Mouse (Mus musculus) hindbrain, embryonic 15.5 days (tissue): Measurements from ENCODE around the gene Clec4a1. TPM values are rescaled to one million over a fixed set of nuclear protein-coding genes. Genes with fewer than 3 reads are reported as not detected.

Experiments used
- ATAC-seq: fragments of 200-750 bp; cut with Nextera tagmentation; 2 replicates; pipeline ENCODE4 v1.8.0; 2017; ENCODE audit warnings: low read depth, moderate number of reproducible peaks, moderate TSS enrichment; ENCODE audit not compliant: low FRiP score
- H3K27ac ChIP-seq: fragments of 300-500 bp; sonication (generic); replicated peaks from 2 replicates; pipeline ENCODE4 v1.5.1; 2015; ENCODE audit warnings: mild to moderate bottlenecking, inconsistent platforms
- H3K27me3 ChIP-seq: fragments of 300-500 bp; sonication (generic); 2 replicates; pipeline ENCODE4 v1.6.1; 2015; ENCODE audit warnings: control low read depth, inconsistent platforms
- H3K36me3 ChIP-seq: fragments of 300-500 bp; sonication (generic); 2 replicates; pipeline ENCODE4 v1.6.1; 2015; ENCODE audit warnings: control low read depth, inconsistent platforms
- H3K4me1 ChIP-seq: fragments of 300-500 bp; sonication (generic); replicated peaks from 2 replicates; pipeline ENCODE4 v1.6.1; 2015; ENCODE audit warnings: control low read depth, inconsistent platforms
- H3K4me2 ChIP-seq: fragments of 300-500 bp; sonication (generic); 2 replicates; pipeline ENCODE4 v1.6.1; 2015; ENCODE audit warnings: moderate library complexity, mild to moderate bottlenecking, inconsistent platforms
- H3K4me3 ChIP-seq: fragments of 300-500 bp; sonication (generic); 2 replicates; pipeline ENCODE4 v1.5.1; 2015; ENCODE audit warnings: mild to moderate bottlenecking, inconsistent platforms
- H3K9ac ChIP-seq: fragments of 300-500 bp; sonication (generic); 2 replicates; pipeline ENCODE4 v1.6.1; 2015; ENCODE audit warnings: inconsistent platforms
- H3K9me3 ChIP-seq: fragments of 300-500 bp; sonication (generic); 2 replicates; pipeline ENCODE4 v1.6.1; 2016; ENCODE audit warnings: control low read depth, inconsistent platforms
- WGBS: fragments of 180-500 bp; shearing (Covaris S2); methylation state at CpG from one replicate; pipeline ENCODE4 v1.1.7; 2015; 5-methylcytosine and 5-hydroxymethylcytosine counted together
- polyA plus RNA-seq: library from polyadenylated mRNA; unstranded; fragments of >200 nt; fragmentation: Nextera tagmentation; extraction: Ambion mirVana; gene quantifications from 2 replicates; pipeline ENCODE4 v1.2.1, GENCODE M21; 2015

Clec4a1 gene
- polyA plus RNA-seq, 1 experiment from 2014 or later: 2.0 TPM

DNA sequence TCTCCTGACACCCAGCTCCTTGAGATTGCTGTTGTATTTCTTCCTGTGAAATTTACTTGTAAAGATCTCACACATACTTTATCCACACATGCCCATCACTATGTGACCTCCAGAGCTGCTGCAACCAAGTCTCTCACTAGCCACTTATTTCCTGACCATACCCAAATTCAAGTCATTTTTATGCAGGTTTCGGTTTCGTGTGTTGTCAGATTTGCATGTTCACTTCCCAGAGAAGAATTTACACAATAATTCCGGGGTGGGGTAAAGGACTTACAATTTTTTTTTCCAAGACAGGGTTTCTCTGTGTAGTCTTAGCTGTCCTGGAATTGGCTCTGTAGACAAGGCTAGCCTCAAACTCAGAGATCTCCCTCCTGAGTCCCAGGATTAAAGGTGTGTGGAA lies 13.2 kb downstream of the Clec4a1 start:
- 88% methylated on average over 3 of the region's 3 CpGs for WGBS
- no peaks in the 10 kb centered on the region for H3K36me3 ChIP-seq
- H3K27ac ChIP-seq: no peak overlapping the region
- H3K4me2 ChIP-seq: no peak overlapping the region
- no peaks in the 10 kb centered on the region for H3K9me3 ChIP-seq
- no peak for ATAC-seq
- no peaks in the 10 kb centered on the region for H3K27me3 ChIP-seq
- H3K4me1 ChIP-seq: no peaks in the 10 kb centered on the region
- no peak overlapping the region for H3K9ac ChIP-seq
- no peak overlapping the region for H3K4me3 ChIP-seq

DNA sequence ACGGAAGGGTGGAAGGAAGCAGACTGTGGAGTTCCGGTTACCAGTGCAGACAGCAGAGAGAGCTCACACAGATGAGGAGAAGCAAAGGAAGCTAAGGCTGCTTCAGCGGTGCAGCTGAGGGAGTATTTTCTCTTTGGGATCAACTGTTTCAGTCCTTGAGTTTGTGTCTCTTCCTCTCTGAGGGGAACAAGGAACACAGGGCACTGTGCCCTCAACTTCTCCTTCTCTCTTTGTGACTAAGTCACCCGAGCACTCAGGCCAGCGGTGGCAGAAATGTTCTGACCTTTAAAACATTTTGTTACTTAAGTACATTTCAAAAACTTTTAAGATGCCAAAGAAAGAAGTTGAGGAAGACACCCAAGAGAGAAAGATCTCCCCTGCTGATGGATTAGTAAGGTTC lies 18.0 kb downstream of the Clec4a1 start:
- Histone ChIP-seq H3K36me3 (no peaks in the 10 kb centered on the region), H3K27me3 (no peaks in the 10 kb centered on the region), H3K9me3 (no peaks in the 10 kb centered on the region), H3K4me1 (no peaks in the 10 kb centered on the region), H3K9ac (no peak overlapping the region), H3K4me2 (no peak overlapping the region), H3K4me3 (no peak overlapping the region), H3K27ac (no peak overlapping the region)
- WGBS: 86% methylated on average over 5 of the region's 5 CpGs
- ATAC-seq: no peak

DNA sequence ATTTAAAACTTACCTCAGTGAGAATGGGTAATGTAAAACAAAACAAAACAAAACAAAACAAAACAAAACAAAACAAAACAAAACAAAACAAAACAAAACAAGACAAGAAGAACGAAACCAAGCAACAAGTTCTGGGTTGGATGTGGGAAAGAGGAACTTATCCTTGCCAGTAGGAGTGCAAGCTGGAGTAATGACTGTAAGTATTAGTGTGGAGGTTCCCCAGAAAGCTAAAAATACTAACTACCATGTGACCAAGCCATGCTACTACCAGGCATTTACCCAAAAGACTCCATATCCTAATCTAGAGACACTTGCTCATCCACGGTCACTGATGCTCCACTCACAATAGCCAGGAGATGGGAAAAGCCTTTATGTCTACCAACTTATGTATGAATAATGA lies 25.1 kb downstream of the Clec4a1 start:
- H3K4me3 ChIP-seq: no peak overlapping the region
- no peaks in the 10 kb centered on the region for H3K27me3 ChIP-seq
- H3K27ac ChIP-seq: no peak overlapping the region
- H3K36me3 ChIP-seq: no peaks in the 10 kb centered on the region
- no peak for ATAC-seq
- H3K9me3 ChIP-seq: no peaks in the 10 kb centered on the region
- WGBS: 89% methylated on average over 2 of the region's 2 CpGs
- no peak overlapping the region for H3K4me2 ChIP-seq
- H3K9ac ChIP-seq: no peak overlapping the region
- H3K4me1 ChIP-seq: no peaks in the 10 kb centered on the region

DNA sequence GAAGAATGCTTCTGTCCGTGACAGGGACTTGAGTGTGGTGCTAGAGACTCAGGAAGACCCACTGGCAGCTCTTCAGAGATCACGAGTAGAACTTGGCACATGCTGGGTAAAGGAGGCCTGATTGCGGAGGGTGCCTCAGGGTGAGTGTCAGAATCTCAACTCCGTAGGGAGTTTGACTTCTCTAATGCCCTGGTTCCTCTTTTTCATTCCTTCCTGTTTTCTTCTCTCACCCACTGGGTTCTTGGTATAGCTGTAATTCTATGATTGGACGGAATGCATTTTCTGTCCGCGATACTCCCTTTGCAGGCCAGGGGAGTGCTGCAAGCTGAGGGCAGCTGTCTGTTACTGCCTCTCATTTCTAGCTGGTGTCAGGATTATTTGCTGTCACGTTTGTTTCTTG lies 30.8 kb downstream of the Clec4a1 start, which contains the start of gene Clec4a3:
Clec4a3 (plus strand) TSS at position 115 of the 400 bp plus-strand sequence.
- H3K4me2 ChIP-seq: no peak within 1 kb of the TSS
- no peak for ATAC-seq
- H3K27me3 ChIP-seq: no peaks in the 10 kb centered on the region
- no peaks in the 10 kb centered on the region for H3K4me1 ChIP-seq
- no peak within 1 kb of the TSS for H3K27ac ChIP-seq
- no peak within 1 kb of the TSS for H3K4me3 ChIP-seq
- 88% methylated on average over 8 of the region's 8 CpGs for WGBS
- H3K36me3 ChIP-seq: no peaks in the 10 kb centered on the region
- no peak within 1 kb of the TSS for H3K9ac ChIP-seq
- no peaks in the 10 kb centered on the region for H3K9me3 ChIP-seq

DNA sequence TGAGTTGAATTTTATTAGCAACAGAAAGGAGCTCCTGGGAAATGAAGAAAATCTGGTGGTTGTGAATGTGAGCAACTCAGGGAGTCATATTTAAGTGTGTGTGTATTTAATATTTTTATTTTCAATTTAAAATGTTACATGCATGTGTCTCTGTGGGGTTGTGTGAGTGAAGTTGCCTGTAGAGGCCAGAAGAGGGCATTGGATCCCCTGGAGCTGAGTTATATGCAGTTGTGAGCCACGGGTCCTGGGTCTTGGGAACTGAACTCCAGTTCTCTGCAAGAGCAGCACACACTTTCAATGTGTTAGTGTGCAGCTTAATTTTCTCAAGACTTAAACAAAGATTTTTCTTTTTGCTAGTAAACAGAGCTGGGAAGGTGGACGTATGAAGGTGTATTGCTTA lies 42.9 kb downstream of the Clec4a1 start:
- H3K4me1 ChIP-seq: no peaks in the 10 kb centered on the region
- no peak overlapping the region for H3K27ac ChIP-seq
- H3K4me3 ChIP-seq: no peak overlapping the region
- no peaks in the 10 kb centered on the region for H3K36me3 ChIP-seq
- no peak overlapping the region for H3K4me2 ChIP-seq
- no peaks in the 10 kb centered on the region for H3K27me3 ChIP-seq
- WGBS: 81% methylated on average over 2 of the region's 2 CpGs
- no peak overlapping the region for H3K9ac ChIP-seq
- no peaks in the 10 kb centered on the region for H3K9me3 ChIP-seq
- no peak for ATAC-seq

DNA sequence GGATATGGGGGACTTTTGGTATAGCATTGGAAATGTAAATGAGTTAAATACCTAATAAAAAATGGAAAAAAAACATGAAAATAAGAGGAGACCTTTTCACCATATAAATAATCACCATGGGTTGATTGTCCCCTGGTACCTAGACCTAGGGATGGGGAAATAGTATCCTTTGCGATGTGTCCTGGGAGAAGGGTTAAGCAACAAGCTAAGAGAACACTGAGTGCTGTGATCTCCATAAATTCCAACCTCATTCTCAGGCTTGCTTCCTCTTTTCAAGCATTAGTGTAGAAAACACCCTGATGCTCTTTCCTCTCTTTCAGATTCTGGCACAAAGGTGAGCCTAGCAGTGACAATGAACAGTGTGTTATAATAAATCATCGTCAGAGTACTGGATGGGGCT lies 47.4 kb downstream of the Clec4a1 start:
- no peak for ATAC-seq
- 86% methylated on average over 2 of the region's 2 CpGs for WGBS
- H3K36me3 ChIP-seq: no peaks in the 10 kb centered on the region
- H3K9ac ChIP-seq: no peak overlapping the region
- no peaks in the 10 kb centered on the region for H3K27me3 ChIP-seq
- H3K4me3 ChIP-seq: no peak overlapping the region
- H3K4me2 ChIP-seq: no peak overlapping the region
- no peaks in the 10 kb centered on the region for H3K9me3 ChIP-seq
- H3K4me1 ChIP-seq: no peaks in the 10 kb centered on the region
- no peak overlapping the region for H3K27ac ChIP-seq

Other genes with a start within 250 kb of the Clec4a1 start
- 0.09 and 0.25 TPM in 2 replicates for gene Nanog, start 214.4 kb upstream of the Clec4a1 start, polyA plus RNA-seq
- gene Slc2a3, start 120.2 kb upstream of the Clec4a1 start, polyA plus RNA-seq: 43.4 and 44.5 TPM in 2 replicates
- 8.2 and 9.0 TPM in 2 replicates for gene Foxj2, start 101.9 kb upstream of the Clec4a1 start, polyA plus RNA-seq
- gene C3ar1, start 65.7 kb upstream of the Clec4a1 start, polyA plus RNA-seq: 1.7 and 2.6 TPM in 2 replicates
- 146 and 152 TPM in 2 replicates for gene Necap1, start 47.4 kb upstream of the Clec4a1 start, polyA plus RNA-seq
- gene Clec4a3, start 30.7 kb downstream of the Clec4a1 start, polyA plus RNA-seq: 1.3 and 2.8 TPM in 2 replicates
- gene Clec4a4, start 68.5 kb downstream of the Clec4a1 start, polyA plus RNA-seq: not detected in 2 replicates
- gene Clec4b1, start 128.1 kb downstream of the Clec4a1 start, polyA plus RNA-seq: not detected in 2 replicates
- gene Clec4a2, start 184.6 kb downstream of the Clec4a1 start, polyA plus RNA-seq: 1.5 and 1.8 TPM in 2 replicates